Mouse (Mus musculus): Measurements from ENCODE around the gene Ppp1r14d. TPM values are rescaled to one million over a fixed set of nuclear protein-coding genes. Genes with fewer than 3 reads are reported as not detected.
A peak's percentile ranks its signal among the peaks of the same experiment; 100 is the strongest.

Gene Ppp1r14d
- polyA plus RNA-seq, 2 experiments = not detected

- Histone ChIP-seq H3K27ac (replicated peaks; ENCODE audit: low read depth, low read length) (no peak overlapping the region), H3K36me3 (ENCODE audit: control insufficient read depth, insufficient read depth, low read length) (no peaks in the 10 kb centered on the region), H3K27me3 (ENCODE audit: control insufficient read depth, insufficient read depth, low read length) (0 out of 2 replicates have a peak, but pooled peaks cover 3% of the 10 kb centered on the region), H3K9ac (ENCODE audit: low read depth, low read length, severe bottlenecking) (no peak overlapping the region), H3K4me2 (replicated peaks; ENCODE audit: low read depth, low read length, severe bottlenecking) (peak overlapping the region; percentile 95; the same call in 1 of the 2 replicates), H3K9me3 (ENCODE audit: control insufficient read depth, low read length) (no peaks in the 10 kb centered on the region), H3K4me3 (replicated peaks; ENCODE audit: low read length) (peak overlapping the region; percentile 56), H3K4me1 (ENCODE audit: control insufficient read depth, insufficient read depth, low read length) (no peaks in the 10 kb centered on the region)
- no peak for TF ChIP-seq POLR2A (IDR thresholded peaks at IDR 0.05; ENCODE audit: borderline replicate concordance, extremely low read depth, insufficient read depth, insufficient read length)
- WGBS = 49% methylated on average over 9 of the region's 9 CpGs
- no peak for DNase-seq (ENCODE audit: low spot score)
- no peak for ATAC-seq (ENCODE audit: low FRiP score, low read depth)
Measured at GRCm38 (mm10) chr2:119270286-119270642, 40.6 kb upstream of the Ppp1r14d start.

DNA sequence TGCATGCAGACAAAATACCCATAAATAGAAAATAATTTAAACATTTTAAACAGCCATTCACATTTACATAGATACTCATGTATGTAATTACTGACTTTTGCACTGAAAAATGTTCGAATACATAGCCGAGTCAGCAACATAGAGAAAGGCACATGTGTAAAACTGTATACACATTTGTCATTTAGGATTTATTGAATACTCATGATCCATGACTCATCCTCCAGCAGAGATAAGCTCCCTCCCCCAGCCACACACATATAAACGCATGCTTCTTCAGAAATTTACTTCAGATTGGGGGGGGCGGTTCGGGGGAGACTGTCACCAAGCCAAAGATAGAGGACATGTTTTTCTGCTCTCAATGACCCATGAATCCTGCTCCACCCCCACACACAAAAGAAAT, 34.1 kb upstream of the Ppp1r14d start:
- H3K9me3 ChIP-seq (ENCODE audit: control insufficient read depth, low read length) = no peaks in the 10 kb centered on the region
- no peak for ATAC-seq (ENCODE audit: low FRiP score, low read depth)
- no peak overlapping the region for H3K27ac ChIP-seq (replicated peaks; ENCODE audit: low read depth, low read length)
- DNase-seq (ENCODE audit: low spot score) = no peak
- no peak for TF ChIP-seq POLR2A (IDR thresholded peaks at IDR 0.05; ENCODE audit: borderline replicate concordance, extremely low read depth, insufficient read depth, insufficient read length)
- H3K27me3 ChIP-seq (ENCODE audit: control insufficient read depth, insufficient read depth, low read length) = no peaks in the 10 kb centered on the region
- 78% methylated on average over 5 of the region's 5 CpGs for WGBS
- H3K4me3 ChIP-seq (replicated peaks; ENCODE audit: low read length) = no peak overlapping the region
- H3K9ac ChIP-seq (ENCODE audit: low read depth, low read length, severe bottlenecking) = no peak overlapping the region
- H3K36me3 ChIP-seq (ENCODE audit: control insufficient read depth, insufficient read depth, low read length) = no peaks in the 10 kb centered on the region
- no peak overlapping the region for H3K4me2 ChIP-seq (replicated peaks; ENCODE audit: low read depth, low read length, severe bottlenecking)
- peaks cover 4% of the 10 kb centered on the region; the same call in 1 of the 2 replicates for H3K4me1 ChIP-seq (ENCODE audit: control insufficient read depth, insufficient read depth, low read length)

DNA sequence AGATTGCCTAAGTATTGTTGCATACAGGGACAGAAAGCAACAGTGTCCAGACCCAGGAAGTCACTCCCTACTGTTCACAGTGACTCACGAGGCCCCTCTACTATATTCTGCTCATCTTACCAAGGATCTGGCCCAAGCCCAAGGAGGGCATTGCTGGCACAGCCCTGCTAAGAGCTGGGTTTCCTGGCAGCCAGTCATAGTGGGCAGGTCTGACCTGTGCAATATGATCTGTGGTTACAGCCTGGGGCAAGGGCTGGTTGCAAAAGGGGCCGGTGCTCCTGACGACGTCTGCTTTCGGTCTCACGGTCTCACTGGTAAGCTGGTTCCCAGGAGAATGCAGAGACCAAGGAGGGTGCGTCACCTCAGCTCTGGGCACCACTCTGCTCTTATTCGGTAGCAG, 33.3 kb upstream of the Ppp1r14d start:
- no peak for TF ChIP-seq POLR2A (IDR thresholded peaks at IDR 0.05; ENCODE audit: borderline replicate concordance, extremely low read depth, insufficient read depth, insufficient read length)
- Histone ChIP-seq H3K9ac (ENCODE audit: low read depth, low read length, severe bottlenecking) (0 out of 2 replicates have a peak overlapping the region, but pooled peaks have one; percentile 16), H3K4me1 (ENCODE audit: control insufficient read depth, insufficient read depth, low read length) (peaks cover 4% of the 10 kb centered on the region; the same call in 1 of the 2 replicates), H3K4me3 (replicated peaks; ENCODE audit: low read length) (no peak overlapping the region), H3K9me3 (ENCODE audit: control insufficient read depth, low read length) (no peaks in the 10 kb centered on the region), H3K27me3 (ENCODE audit: control insufficient read depth, insufficient read depth, low read length) (no peaks in the 10 kb centered on the region), H3K4me2 (replicated peaks; ENCODE audit: low read depth, low read length, severe bottlenecking) (no peak overlapping the region), H3K36me3 (ENCODE audit: control insufficient read depth, insufficient read depth, low read length) (no peaks in the 10 kb centered on the region), H3K27ac (replicated peaks; ENCODE audit: low read depth, low read length) (no peak overlapping the region)
- ATAC-seq (ENCODE audit: low FRiP score, low read depth) (no peak), DNase-seq (ENCODE audit: low spot score) (peak; percentile 9)
- WGBS = 22% methylated on average over 8 of the region's 8 CpGs

DNA sequence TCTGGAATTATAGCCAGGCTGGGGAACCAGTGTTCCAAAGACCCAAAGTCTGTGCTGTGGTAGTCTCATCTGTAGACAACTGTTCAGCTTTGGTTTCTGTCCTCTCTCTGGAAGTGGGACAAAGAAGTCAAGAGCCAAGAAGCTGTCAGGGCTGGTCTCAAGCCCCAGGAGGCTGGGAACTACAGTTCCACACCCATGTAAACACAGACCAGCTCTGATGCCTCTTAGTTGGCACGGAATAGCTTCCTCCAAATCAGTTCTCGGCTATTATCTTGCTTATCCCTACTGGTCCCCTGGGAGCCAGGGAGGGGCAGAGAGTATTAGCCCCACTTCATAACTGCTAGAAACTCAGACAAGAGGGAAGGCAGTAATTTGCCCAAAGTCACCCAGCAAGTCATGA, 31.6 kb upstream of the Ppp1r14d start:
- no peaks in the 10 kb centered on the region for H3K27me3 ChIP-seq (ENCODE audit: control insufficient read depth, insufficient read depth, low read length)
- H3K27ac ChIP-seq (replicated peaks; ENCODE audit: low read depth, low read length) = no peak overlapping the region
- ATAC-seq (ENCODE audit: low FRiP score, low read depth) (no peak), DNase-seq (ENCODE audit: low spot score) (no peak)
- H3K9me3 ChIP-seq (ENCODE audit: control insufficient read depth, low read length) = no peaks in the 10 kb centered on the region
- no peak overlapping the region for H3K4me3 ChIP-seq (replicated peaks; ENCODE audit: low read length)
- peaks cover 4% of the 10 kb centered on the region; the same call in 1 of the 2 replicates for H3K4me1 ChIP-seq (ENCODE audit: control insufficient read depth, insufficient read depth, low read length)
- 54% methylated on average over 2 of the region's 2 CpGs for WGBS
- H3K4me2 ChIP-seq (replicated peaks; ENCODE audit: low read depth, low read length, severe bottlenecking) = no peak overlapping the region
- H3K36me3 ChIP-seq (ENCODE audit: control insufficient read depth, insufficient read depth, low read length) = no peaks in the 10 kb centered on the region
- no peak for TF ChIP-seq POLR2A (IDR thresholded peaks at IDR 0.05; ENCODE audit: borderline replicate concordance, extremely low read depth, insufficient read depth, insufficient read length)
- no peak overlapping the region for H3K9ac ChIP-seq (ENCODE audit: low read depth, low read length, severe bottlenecking)

- no peak overlapping the region for H3K4me3 ChIP-seq (replicated peaks; ENCODE audit: low read length)
- no peak overlapping the region for H3K27ac ChIP-seq (replicated peaks; ENCODE audit: low read depth, low read length)
- no peaks in the 10 kb centered on the region for H3K36me3 ChIP-seq (ENCODE audit: control insufficient read depth, insufficient read depth, low read length)
- no peak overlapping the region for H3K4me2 ChIP-seq (replicated peaks; ENCODE audit: low read depth, low read length, severe bottlenecking)
- no peak overlapping the region for H3K9ac ChIP-seq (ENCODE audit: low read depth, low read length, severe bottlenecking)
- TF ChIP-seq POLR2A (IDR thresholded peaks at IDR 0.05; ENCODE audit: borderline replicate concordance, extremely low read depth, insufficient read depth, insufficient read length) = no peak
- H3K4me1 ChIP-seq (ENCODE audit: control insufficient read depth, insufficient read depth, low read length) = peaks cover 4% of the 10 kb centered on the region; the same call in 1 of the 2 replicates
- ATAC-seq (ENCODE audit: low FRiP score, low read depth) = no peak
- 0 out of 2 replicates have a peak, but pooled peaks cover under 1% of the 10 kb centered on the region for H3K27me3 ChIP-seq (ENCODE audit: control insufficient read depth, insufficient read depth, low read length)
- 78% methylated on average over 1 of the region's 1 CpGs for WGBS
- no peak for DNase-seq (ENCODE audit: low spot score)
- H3K9me3 ChIP-seq (ENCODE audit: control insufficient read depth, low read length) = no peaks in the 10 kb centered on the region
Measured at GRCm38 (mm10) chr2:119260518-119260917, 30.8 kb upstream of the Ppp1r14d start.

- no peaks in the 10 kb centered on the region for H3K9me3 ChIP-seq (ENCODE audit: control insufficient read depth, low read length)
- WGBS = 32% methylated on average over 7 of the region's 7 CpGs
Measured at GRCm38 (mm10) chr2:119254976-119255375, 25.3 kb upstream of the Ppp1r14d start.

More at GRCm38 (mm10) chr2:119254976-119255375, 25.3 kb upstream of the Ppp1r14d start:
- Histone ChIP-seq H3K36me3 (ENCODE audit: control insufficient read depth, insufficient read depth, low read length) (no peaks in the 10 kb centered on the region), H3K9ac (ENCODE audit: low read depth, low read length, severe bottlenecking) (no peak overlapping the region), H3K4me2 (replicated peaks; ENCODE audit: low read depth, low read length, severe bottlenecking) (no peak overlapping the region), H3K4me1 (ENCODE audit: control insufficient read depth, insufficient read depth, low read length) (no peaks in the 10 kb centered on the region), H3K27ac (replicated peaks; ENCODE audit: low read depth, low read length) (no peak overlapping the region), H3K27me3 (ENCODE audit: control insufficient read depth, insufficient read depth, low read length) (0 out of 2 replicates have a peak, but pooled peaks cover 3% of the 10 kb centered on the region), H3K4me3 (replicated peaks; ENCODE audit: low read length) (no peak overlapping the region)
- ATAC-seq (ENCODE audit: low FRiP score, low read depth) (no peak), DNase-seq (ENCODE audit: low spot score) (no peak)
- TF ChIP-seq POLR2A (IDR thresholded peaks at IDR 0.05; ENCODE audit: borderline replicate concordance, extremely low read depth, insufficient read depth, insufficient read length) = no peak

Measured in limb, embryonic 14.5 days (tissue).